Mouse (Mus musculus) E14TG2a.4 (cell line): ENCODE measurements at regions not wholly inside any gene's neighbourhood (a gene's known extent, or its start where the extent isn't known, plus 50 kb on each side); places are given as distances from the start of the nearest gene placed in this dataset.

Source experiments
- CTCF ChIP-seq: conservative IDR thresholded peaks from 2 replicates; pipeline ENCODE4 v1.5.1; 2014; ENCODE audit warnings: low read length
- NANOG ChIP-seq: IDR thresholded peaks from 2 replicates; pipeline ENCODE4 v1.6.1; 2014; ENCODE audit warnings: borderline replicate concordance, low read length, mixed read lengths

DNA sequence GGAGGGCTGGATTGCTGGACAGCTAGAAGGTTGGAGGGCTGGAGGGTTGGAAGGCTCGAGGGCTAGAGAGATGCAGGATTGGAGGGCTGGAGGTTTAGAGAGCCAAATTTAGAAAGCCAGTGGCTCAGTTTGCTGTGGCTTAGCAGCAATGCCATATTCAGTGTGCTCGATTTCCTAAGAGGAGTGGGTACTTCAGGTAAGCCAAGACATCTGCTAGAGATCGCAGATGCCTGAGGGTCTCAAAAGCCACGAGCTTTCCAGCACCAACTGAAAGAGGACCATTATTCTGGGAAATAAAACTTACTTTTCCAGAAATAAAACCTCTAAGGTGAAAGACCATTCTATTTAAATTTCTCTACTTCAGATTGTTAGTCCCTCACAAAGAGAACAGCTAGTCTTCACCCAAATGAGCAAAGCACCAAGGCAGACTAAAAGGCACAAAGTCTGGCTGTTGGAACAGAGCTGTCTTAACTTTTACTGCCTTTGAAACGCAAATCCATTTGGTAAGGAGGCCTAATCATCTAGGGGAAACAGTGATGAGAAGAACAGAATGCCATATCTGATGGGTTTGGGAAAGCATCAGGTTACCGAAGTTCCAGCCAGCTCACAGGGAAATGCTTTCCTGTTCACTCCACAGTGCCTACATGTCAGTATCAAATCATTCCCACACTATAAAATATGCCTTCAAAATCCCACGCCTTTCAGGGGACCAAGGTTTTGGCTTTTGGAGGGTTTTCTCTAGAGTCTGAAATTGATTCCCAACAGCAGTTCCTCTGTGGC, 98.3 kb upstream of the Sec61g start:
- TF ChIP-seq CTCF (no peak), NANOG (no peak)
